Mouse (Mus musculus) inflammation-experienced regulatory T-cells, adult 6 months (primary cell): ENCODE measurements around the gene Ddx19b. TPM values are rescaled to one million over a fixed set of nuclear protein-coding genes. Genes with fewer than 3 reads are reported as not detected.
"Not testable (repeated sequence)": the region's sequence is repeated elsewhere in the genome, so short reads cannot be mapped to it uniquely, and the experiment has no call there.

Source experiments
- ATAC-seq: one replicate; pipeline ENCODE4 v1.8.0; 2017
- polyA plus RNA-seq, 3 experiments: library from polyadenylated mRNA; unstranded; fragments of 100-300 nt; shearing (Covaris generic); gene quantifications; one replicate each; pipeline ENCODE4 v1.2.1; 2017

The Ddx19b gene
- polyA plus RNA-seq: 1 to 10 TPM; 6.1 to 7.4 (median 7.4) TPM

DNA sequence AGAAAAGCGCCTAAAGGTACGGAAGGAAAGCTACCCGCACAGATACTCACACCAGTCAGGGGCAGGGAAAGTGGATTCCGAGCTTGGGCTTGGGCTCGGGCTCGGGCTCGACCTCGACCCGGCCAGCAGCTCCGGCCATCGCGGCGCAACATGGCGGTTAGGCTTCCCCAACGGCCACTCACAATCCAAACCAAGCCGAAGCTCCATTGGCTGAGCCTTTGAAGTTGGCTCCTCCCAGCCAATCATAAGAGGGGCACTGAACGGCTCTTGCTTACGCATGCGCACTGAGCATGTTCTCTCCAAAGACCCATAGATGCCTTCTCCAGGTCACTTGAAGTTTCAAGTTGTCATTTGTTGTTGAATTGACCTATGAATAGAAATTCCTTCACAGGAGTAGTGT lies at the start of gene Ddx19b:
TSS of gene Ddx19b (minus strand) at position 180 of the 400 bp plus-strand sequence.
- no peak for ATAC-seq

DNA sequence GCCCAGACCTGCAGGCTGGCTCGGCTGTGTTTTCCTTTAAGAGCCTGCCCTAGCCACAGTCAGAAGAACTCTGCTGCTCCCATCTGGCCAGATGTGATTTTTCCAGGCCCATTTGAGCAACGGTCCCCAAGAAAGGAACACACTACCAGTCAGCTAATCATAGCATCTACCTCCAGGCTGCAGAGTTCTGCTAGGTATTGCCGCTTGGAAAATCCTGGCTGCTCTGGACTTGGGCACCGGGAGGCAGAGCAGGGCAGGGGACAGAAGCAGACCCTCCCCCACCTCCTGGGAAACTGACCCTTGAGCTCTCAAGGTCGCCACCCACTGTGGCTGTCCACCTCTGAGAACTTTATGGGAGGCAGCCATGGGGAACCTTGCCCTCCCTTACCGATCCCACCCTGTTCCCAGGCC lies 48.3 kb upstream of the Ddx19b start:
- ATAC-seq: no peak

DNA sequence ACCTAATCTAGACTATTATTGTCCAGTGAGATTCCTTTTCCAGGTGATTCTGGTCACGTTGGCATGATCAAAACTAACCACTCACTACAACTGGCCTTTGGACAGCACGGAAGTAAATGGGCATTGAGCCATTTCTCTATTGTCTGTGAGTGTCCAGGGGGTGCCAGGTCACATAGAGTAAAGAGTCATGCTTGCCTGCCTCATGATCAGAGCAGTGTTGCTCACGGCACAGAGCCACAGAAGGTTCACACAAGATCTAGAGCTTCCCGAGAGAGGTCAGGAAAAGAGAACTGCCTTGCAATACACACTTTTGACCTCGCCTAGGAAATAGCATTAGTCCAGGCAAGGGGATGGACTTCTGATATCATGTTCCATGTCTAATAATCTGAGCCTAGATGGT lies 47.9 kb upstream of the Ddx19b start:
- no peak for ATAC-seq

DNA sequence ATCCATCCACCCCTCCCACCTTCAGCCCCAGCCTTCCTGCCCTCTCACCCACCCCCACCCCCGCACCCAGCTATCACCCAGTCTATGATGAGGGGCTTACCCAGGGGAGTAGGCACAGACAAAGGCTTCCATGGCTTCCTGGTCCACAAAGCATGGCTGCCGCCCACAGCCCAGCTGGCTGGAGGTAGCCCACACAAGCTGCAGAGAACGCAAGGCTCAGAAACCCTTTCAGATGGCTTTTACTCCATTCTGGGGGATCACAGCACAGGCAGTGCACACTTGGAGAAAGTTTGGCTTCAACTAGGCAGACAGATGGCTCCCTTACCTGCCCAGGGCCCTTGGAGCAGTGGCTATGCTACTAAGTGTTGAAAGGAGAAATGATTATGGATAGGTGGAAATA lies 44.4 kb upstream of the Ddx19b start:
- no peak for ATAC-seq

DNA sequence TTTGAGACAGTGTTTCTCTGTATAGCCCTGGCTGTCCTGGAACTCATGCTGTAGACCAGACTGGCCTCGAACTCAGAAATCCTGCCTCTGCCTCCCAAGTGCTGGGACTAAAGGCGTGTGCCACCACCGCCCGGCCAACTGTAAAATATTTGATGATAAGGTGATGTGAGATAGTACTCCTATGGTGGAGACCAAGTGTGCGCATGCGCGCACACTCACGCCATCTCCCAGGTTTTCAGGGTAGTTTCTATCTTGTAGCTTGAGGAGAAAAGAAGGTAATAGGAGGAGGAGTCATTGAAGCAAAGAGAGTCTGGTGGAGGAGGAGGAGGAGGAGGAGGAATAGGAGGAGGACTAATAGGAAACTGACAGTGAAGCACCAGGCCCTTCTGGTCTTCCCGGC lies 37.1 kb upstream of the Ddx19b start:
- ATAC-seq: not testable (repeated sequence)

DNA sequence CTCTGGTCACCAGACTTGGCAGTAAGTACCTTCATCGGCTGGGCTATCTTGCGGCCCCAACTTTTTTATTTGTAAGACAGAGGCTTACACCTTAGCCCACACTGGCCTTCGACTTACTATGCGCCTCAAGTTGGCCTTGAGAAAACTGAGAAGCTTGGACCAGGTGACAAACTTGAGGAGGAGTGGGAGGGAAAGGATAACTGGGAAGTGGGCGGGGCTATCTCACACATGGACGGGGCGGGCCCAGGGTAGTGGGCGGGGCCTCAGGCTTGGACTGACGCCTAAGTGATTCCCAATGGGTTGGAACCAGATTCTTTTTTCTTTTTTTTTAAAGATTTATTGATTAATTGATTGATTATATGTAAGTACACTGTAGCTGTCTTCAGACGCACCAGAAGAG lies 35.9 kb upstream of the Ddx19b start:
- ATAC-seq: no peak

DNA sequence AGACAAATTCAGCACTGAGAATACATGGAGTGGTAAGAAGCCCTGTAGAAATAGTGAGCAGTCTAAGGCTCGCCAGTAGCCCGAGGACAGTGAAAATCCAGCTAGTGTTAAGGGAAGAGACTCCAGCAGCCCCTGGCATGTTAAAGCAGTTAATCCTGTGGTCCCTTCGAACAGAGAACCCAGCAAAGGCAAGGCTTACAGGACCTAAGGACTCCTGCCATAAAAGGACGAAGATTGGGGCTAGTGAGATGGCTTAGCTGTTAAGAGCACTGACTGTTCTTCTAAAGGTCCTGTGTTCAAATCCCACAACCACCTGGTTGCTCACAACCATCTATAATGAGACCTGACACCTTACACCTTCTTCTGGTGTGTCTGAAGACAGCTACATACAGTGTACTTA lies 34.8 kb upstream of the Ddx19b start:
- ATAC-seq: no peak

DNA sequence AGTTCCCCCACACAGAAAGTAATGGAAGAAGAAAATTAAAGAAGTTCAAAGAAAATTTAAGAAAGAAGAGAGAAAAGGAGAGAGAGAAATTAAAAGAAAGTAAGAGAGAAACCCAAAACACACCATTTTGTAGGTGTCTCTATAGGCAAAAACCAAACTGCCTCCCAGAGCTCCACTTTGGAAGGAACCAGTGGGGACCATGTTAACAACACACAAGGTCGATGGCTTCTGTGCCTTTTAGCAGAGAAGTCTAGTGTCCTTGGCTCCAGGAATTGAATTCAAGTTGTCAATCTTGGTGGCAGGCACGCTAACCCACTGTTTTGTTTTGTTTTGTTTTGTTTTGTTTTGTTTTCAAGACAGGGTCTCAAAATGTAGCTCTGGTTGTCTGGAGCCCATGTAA lies 31.3 kb upstream of the Ddx19b start:
- no peak for ATAC-seq

DNA sequence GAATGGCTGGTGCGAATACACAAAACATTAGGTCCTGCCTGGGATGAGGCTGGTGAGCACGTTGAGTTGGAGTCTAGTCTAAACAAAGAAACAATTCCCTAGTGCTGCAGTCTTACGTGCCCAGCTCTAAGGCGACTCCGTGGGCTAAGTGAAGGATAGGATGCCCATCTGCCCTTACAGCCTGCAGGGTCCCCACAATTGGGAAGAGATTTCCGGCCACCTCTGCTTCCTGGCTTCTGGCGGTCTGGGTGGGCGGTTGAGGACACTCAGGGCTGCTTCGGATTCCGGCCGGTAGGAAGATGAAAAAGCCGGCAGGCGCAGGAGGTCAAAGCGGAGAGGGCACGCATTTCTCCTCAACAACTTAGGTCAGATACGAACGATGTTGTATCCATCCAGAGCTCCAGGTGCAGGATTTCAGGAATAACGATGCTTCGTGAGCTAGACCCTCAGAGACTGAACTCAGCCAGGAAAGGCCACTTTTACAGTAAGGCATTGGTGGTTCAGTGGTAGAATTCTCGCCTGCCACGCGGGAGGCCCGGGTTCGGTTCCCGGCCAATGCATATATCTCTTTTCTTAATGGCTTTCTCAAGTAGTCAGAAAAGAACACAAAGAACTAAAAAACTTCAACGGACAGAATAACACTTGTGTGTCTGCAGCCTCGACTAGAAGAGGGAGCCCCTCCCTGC lies 30.7 kb upstream of the Ddx19b start:
- peak; percentile 85 for ATAC-seq

DNA sequence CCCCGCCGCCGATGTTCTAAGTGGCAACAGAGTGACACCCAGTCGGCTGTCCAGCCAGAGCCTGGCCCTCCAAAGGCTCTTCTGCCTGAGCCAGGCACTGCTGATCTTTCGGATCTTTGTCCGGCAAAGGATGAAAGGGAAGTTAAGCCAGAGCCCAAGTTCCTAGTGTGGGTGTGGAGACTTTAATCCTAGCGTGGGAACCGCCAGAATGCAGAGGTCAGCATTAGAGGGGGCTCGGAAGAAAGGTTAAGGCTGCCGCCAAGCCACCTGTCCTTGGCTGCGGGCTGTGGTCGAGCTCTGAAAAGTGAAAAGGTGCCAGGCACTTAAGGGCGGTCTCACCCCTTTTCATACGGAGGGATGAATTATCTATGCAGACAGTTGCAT lies 30.1 kb upstream of the Ddx19b start:
- no peak for ATAC-seq

DNA sequence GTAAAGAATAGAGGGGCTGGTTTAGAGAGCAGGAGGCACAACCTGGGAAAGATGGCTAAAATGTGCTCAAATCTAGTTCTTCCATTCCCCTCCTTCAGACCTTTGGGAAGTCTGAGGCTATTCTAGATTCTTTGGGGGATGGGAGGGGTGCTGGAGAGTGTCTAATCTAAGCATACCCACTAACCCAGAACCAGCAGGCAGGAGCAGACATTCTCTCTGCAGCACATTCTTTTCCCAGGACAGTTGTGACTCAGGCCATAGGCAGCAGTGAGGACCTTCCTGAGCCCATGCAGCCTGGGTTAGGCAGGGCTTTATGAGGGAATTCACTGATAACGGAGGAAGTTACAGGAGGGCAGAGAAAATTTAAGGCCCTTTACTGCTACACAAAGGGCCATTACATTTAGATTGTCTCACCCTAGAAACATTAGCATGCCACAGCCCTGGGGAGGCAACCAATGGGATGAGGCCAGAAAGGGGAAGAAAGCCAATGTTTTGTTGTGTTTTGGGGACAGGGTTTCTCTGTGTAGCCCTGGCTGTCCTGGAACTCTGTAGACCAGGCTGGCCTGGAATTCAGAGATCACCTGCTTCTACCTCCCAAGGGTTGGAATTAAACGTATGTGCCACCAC lies 27.5 kb upstream of the Ddx19b start:
- ATAC-seq: no peak

DNA sequence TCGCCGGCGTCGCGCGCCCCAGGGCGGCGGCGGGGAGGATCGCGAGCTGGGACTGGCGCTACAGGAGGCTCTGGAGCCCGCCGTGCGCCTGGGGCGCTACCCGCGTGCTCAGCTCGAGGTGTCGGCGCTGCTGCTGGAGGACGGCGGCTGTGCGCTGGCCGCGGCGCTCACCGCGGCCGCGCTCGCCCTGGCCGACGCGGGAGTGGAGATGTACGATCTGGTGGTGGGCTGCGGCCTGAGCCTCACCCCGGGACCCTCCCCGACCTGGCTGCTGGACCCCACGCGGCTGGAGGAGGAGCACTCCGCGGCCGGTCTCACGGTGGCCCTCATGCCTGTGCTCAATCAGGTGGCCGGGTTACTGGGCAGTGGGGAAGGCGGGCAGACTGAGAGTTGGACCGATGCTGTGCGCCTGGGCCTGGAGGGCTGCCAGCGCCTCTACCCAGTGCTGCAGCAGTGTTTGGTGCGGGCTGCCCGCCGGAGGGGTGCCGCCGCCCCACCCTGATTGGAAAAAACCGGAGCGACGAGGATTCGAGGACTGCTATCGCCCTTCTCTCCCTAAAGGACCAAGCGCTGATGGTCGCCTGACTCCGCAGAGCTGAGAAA lies 25.2 kb upstream of the Ddx19b start:
- peak; percentile 62 for ATAC-seq

DNA sequence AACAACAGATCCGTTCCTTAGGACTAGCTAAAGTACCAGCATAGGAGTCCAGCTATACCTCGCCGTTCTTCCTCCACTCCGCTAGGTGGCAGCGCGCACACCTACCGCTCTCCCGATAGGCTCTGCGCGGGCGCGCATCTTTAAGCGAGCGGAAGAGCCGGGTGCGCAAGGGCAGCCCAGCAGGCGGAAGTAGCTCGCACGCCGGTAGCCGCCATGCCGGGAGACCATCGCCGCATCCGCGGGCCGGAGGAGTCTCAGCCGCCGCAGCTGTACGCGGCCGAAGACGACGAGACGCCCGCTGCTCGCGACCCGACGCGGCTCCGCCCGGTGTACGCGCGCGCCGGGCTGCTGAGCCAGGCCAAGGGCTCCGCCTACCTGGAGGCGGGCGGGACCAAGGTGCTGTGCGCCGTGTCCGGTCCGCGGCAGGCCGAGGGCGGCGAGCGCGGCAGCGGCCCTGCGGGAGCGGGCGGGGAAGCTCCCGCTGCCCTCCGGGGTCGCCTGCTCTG lies 24.7 kb upstream of the Ddx19b start, which contains the start of gene Exosc6:
TSS of gene Exosc6 (plus strand) at position 182 of the 506 bp plus-strand sequence.
- peak; percentile 98 for ATAC-seq

DNA sequence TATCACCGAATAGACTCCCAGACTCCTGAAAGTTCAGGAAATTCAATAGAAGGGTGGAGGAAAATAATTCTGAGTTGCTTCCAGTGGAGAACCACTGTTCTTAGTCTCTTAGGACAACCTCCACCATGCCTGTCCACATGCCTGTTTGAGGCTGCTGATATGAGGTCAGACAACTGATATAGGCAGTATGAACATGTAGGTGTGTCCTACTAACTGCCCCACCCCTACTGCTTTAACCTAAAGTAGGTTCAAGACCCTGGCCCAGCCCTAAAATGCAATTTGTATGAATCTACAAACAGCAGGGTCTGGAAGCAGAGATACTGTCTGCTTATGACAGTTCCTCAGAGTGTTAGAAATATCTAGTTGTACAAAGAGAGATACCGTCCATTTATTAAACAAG lies 24.1 kb upstream of the Ddx19b start:
- no peak for ATAC-seq

DNA sequence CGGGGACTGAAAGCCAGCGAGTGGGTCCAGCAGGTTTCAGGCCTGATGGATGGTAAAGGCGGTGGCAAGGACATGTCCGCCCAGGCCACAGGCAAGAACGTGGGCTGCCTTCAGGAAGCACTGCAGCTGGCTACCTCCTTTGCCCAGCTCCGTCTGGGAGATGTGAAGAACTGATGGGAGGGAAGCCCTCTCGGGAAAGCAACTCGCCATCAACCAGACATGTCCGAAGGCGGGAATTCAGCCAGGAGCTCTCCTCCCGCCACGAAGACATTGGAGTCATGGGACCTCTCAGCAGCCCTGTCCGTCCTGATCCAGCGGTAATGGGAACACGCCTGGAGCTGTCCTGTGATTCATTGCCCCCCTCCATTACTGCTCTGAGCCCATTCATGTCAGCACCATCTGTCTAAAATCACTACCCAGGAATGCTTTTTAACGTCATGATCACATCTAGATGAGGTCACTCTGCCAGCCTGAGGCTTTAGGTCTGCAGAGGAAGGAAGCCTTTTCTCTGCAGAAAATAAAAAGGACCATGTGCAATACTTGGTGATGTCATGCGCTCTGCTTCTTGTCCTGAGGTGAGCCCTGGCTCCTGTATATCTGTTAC lies 23.6 kb upstream of the Ddx19b start:
- no peak for ATAC-seq

DNA sequence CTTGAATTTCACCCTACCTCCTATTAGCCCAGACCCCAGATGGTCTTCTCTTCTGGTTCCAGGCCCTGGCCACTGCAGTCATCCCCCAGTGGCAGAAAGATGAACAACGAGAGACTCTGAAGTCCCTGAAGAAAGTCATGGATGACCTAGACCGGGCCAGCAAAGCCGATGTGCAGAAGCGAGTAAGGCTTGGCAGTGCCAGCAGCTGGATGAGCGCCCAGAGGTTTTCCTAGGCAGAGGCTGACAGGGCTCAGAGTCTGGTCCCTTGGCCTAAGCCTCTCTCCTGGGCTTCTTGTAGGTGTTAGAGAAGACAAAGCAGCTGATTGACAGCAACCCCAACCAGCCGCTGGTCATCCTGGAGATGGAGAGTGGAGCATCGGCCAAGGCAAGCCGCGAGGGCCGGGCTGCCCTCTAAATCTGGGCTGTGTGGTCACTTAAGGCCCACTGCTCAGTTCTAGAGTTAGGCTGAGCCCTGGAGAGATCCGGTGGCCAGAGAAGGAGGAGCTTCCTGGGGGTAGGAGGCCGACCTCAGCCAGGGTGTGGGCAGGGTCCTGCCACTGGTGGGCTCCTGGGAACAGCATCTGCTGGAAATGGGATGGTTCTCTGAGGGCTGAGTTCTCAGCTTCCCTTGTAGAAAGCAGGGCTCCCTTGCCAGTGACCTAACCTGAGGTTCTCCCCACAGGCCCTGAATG lies 22.4 kb upstream of the Ddx19b start:
- no peak for ATAC-seq

DNA sequence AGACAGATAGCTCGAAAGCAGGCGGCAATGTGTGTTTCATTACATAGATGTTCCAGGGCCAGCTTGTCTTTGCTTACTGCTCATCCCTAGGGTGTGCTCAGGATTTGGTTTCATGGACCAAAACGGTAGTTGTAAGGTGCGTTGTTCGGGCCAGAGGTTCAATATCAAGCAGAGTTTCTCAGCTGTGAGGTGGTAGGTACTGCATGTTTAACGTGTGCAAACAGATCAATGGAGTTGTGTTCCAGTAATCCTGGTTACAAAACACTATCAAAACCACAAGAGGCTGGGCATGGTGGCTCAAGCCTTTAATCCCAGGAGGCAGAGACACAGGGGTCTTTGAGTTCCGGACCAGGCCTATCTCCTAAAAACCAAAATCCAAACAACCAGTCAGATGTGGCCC lies 17.6 kb upstream of the Ddx19b start:
- no peak for ATAC-seq

DNA sequence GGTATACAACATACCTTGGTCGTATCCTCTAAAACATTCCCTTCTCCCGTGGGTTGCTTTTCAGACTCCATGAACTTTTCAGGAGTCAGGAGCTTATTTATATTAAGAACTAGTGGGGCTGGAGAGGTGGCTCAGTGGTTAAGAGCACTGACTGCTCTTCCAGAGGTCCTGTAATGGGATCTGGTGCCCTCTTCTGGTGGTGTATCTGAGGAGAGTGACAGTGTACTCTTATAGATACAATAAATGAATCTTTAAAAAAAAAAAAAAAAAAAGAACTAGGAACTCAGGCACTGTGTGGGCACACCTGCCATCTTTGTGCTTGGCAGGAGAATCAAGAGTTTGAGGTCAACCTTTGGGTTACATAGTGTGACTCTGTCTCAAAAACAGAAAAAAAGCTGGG lies 17.1 kb upstream of the Ddx19b start:
- peak; percentile 25 for ATAC-seq

DNA sequence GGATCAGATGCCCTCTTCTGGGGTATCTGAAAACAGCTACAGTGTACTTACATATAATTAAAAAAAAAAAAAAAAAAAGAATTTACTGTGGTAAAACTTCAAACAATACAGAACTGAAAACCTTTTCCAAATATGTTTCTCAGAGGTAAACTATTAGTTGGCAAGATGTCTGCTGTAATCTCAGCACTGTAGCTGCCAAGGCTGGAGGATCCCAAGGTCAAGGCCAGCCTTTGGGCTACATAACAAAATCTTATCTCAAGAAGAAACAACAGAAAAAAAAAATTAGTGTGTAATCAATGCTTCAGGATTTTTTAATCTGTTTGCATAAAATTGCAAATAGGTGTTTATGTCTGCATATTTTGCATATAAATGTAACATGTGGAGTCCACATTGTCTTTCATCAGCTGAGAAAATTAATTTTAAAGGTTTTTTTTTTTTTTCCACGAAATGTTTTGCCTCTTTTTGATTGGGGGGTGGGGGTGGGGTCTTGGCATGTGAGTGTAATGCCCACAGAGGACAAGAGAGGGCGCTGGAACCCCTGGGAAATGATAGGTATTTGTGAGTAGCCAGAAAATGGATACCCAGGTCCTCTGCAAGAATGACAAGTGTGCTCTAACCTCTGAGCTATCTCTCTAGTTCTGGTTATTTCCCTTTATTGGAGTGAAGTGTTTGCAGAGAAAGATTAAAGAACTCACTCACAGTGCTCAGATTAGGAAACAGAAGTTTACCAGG lies 12.6 kb upstream of the Ddx19b start:
- ATAC-seq: no peak

DNA sequence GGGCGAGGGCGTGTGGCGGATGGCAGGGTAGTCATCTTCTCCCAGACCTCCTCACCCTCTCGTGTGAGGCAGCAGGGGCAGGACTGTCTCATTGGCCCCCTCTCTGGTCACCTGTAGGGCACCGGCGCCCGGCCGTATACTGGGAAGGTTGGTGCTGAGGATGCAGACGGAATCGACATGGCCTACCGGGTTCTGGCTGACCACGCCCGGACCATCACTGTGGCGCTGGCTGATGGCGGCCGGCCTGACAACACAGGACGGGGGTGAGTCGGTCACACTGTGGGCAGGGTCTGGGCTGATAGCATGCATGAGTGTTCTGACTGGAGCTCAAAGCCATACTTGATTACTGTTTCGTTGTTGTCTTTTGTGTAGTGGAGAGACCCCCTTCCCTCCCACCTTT lies 11.0 kb upstream of the Ddx19b start:
- ATAC-seq: no peak

DNA sequence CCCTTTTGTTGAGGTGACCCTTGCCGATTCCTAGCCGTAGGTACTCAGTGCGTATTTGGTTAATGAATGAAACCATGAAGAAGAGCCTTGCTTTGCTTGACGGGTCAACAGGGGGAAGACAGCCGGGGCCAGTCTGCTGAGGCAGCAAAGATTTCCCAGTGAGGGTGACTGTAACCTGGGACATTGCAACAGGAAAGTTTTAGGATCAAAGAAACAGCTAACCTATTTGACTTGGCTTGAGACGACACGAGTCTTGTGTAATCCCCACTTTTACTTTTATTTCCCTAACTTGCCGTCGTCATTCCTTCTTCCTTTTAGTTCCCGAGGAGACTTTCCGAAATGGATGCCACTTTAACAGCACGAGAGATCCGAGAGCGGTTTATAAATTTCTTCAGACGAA lies 5.0 kb upstream of the Ddx19b start:
- no peak for ATAC-seq

DNA sequence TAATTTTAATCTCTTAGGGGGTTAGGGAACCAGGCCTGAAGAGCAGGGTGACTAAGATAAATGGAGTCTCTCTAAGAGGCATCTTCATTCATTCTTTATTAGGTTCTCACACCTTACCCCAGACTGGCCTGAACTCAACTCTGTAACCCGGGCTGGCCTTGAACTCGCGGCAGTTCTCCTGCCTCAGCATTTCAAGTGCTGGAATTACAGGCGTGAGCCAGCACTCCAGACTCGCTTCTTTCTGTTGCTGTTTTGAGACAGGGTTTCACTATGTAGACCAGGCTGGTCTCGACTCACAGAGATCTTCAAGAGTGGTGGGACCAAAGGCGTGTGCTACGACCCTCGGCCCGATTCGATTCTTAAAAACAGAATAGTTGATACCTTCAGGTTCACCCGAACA lies 2.7 kb upstream of the Ddx19b start:
- ATAC-seq: no peak
